Mouse (Mus musculus): Measurements from ENCODE around the gene Npm1.

Npm1 gene

DNA sequence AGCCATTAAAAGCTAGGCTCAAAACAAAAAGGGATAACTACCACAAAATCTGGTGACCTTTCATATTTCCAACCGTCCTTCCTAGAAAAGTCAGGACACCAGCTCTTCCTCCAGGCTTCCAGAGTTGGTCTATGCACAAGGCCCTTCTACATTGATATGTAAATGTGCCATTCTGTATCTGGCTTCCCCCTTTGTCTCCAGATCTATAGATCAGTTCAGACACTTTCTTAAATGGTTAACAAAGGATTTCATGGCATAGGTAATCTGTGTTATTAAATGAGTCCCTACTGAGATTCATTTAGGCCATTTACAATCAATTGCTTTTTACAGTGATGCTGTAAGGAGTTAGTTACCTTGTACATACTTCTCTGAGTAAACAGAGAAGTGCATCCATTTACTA, 16.8 kb upstream of the Npm1 start:
- no peak for DNase-seq

DNA sequence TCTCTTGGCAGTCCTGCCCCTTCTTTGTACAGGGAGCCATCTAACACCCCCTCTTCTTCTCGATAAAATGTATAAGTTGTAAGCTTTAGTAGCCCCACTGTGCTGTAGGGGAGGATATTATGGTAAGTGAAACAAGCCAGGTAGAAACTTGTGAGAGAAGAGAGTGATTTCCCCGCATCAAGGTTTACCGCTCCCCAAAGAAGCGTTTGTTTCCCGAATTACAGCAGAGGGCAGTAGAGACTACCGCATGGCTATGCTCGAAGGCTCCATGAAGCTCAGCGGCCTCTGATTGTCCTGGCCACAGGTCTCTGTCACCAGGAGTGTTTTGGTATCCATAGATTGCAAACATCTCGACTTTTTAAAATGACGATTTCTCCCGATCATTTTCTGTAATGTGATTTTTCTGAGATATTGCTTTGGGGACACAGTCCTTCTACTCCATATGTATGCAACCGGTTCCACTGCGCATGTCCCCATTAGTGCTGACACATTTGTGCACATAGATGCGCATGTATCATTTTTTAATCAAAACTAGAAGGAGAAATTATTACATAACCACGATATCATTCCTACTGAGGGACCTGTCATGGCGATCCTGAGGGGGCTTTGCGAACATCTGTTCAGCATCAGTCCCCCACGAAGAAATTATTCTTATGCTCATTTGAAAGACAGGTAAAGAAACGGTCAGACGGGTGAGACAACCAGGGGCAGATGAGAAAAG, 13.7 kb upstream of the Npm1 start:
- DNase-seq, result no peak

DNA sequence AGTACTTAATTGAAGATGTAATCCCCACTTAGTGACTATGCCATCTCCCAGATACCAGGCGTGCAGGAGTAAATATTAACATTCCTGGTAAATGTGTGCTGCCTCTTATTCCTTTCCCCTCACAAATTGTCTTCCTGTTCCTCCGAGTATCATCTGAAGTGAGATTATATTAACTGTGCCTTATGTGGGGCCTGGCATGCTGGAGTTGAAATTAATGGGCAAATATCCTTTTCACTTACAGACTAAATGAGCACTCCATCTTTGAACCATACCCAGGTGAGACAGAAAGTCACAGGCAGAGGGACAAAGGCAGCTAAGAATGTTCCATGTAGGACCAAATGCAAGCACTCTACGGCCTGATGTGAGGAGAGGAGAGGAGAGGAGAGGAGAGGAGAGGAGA, 12.8 kb upstream of the Npm1 start:
- no peak for DNase-seq

DNA sequence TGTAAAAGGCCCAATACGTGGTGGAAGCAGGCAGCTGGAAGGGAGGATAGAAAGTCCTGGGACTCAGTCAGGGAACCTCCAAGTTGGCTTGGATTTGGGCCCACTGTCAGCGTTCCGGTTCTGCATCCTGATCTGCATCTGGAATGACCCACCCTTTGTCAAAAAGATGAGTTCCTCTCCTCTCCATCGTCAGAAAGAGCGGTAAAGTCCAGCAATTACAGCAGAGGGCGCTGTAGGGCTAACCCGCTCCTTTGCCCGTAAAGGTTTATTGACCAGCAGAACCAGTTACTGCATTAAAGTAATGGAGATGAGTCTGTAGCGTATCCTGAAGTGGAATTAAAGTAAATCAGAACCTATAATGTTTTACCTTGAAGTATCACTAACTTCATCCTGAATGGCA, 7.5 kb upstream of the Npm1 start:
- DNase-seq, result peak; percentile 53

DNA sequence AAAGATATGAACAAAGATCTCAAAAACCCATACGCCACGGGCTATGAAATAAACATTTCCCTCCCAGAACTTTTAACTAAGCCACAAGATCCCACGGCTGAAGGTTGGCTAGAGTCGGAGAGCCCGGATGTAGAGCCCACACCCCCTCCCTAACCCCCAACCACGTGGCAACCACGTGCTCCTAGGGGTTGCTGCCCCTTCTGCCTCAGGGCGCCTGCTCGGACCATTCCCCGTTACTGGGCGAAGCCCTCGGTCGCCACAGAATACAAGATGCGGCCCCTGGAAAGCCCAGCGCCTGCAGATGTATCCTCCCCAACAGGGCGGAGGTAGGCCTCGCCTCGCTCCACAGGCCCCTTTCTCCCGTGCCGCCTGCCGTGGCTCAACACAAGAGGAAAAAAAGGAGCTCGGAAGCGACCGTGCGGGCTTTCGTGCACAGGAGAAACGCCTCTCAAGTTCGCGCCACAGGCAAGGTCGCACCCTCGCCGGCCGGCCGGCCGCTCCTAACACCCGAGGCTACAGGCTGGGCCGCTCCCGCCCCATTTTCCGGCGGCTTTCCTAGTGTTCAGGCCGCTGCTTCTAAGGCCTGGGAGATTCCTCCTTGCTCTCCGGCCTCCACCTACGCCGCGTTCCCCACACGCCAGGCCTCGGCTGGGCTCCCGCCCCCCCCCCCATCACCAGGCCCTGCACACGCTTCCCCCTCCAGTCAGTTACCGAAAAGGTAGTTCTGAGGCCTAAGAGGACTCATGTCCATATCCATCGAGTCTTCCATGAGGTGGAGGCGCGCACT, 602 bp downstream of the Npm1 start:
- peak; percentile 71 for DNase-seq

DNA sequence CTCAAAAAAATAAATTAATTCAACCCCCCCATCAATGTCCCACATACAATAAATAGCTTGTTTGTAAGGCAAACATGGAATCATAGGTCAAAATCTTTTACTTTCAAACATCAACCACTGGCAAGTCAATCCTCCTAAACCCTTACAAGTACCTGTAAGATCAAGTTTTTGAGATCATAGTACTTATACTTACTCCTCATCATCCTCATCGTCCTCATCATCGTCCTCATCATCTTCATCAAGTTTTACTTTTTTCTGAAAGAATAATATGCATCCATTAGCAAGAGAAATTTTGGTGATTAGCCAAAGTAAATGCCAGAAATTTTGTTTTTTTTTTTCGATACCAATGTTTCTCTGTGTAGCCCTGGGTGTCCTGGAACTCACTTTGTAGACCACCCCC, 3.3 kb downstream of the Npm1 start:
- no peak for DNase-seq

DNA sequence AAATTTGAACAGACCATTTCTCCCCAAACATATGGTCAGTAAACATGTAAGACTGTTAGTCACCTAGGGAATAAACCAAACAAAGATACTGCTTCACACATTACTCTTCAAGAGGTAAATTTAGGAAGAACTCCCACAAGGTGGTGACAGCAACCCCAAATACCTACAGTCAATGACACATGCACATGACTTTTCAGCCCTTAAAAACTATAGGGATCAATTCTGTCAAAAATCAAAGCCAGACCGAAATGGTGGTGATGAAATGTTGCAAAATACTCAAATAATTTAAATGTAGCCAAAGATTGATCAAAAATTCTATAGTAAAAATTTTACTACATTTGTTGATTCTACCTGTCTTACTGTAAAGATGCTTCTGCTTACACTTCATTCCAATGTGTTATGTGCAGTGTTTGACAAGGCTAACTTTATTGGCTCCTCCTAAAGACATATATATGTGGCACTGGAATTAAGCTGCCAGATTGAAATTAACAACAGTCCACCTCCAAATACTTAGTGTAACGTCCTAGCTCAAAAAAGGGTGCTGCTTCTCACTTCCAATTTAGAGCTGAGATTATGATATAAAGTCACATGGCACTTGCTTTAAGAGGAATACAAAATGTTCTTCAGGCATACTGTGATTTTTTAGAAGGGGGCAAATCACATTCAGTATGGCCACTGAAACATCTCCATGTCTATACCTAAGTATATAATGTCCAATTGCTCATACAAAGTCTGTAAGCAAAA, 5.4 kb downstream of the Npm1 start:
- DNase-seq, result no peak

DNA sequence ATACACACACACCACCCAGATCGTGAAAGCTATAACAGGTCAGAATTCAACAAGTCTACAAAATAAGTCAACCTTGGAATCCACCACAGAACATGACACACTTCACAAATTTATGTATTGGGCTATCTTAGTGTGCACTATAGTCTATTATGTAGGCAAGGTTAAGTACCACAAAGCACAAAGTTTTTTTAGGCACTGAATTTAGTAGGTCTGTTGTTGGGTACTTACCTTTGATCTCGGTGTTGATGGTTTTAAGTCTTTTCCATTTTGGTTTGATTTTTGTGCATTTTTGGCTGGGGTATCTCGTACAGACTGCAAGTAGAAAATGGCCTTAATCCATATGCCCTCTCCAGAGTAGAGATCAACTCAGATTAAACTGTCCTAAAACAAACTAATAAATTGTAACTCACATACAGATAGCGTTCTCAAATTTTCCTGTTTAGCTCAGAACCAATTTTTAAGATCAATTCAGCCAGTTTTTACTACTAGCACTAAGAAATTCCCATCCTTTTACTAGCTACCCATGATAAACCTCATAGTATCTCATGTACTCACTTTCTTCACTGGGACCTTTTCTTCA, 6.5 kb downstream of the Npm1 start:
- DNase-seq, result no peak

DNA sequence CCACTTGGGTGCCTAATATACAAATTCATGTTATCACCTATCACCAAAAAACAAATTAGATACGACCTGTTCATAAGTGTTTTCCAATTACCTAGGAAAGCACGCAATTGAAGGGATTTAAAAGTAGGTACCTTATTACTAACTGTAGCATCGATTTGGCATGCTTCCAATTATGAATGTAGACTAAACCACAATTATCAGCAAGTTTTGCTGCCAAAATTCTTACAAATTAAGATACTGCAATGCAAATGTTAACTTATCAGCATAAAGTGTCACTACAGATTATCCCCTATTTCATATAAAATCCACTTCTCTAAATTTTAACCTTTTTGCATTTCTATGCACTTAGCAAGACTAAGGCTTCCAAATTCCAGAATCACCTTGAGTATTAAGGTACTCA, 8.5 kb downstream of the Npm1 start:
- no peak for DNase-seq

DNA sequence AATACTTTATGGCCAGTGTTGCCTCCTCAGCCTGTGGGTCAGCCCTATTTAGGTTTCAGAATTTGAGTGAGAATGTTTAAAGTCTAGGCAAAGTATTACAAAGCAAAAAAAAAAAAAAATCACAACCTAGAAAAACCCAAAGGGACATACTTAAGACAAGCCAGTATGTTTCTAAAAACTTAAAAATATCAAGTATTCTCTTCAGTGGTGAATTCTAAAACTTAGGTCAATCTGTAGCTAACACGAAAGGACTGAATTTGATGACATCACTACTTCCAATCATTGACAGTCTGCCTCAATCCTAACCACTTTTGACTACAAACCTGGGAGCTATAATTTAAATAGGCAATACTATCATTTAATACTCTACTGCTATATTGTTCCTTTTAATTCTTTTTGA, 10.0 kb downstream of the Npm1 start:
- DNase-seq, result no peak

DNA sequence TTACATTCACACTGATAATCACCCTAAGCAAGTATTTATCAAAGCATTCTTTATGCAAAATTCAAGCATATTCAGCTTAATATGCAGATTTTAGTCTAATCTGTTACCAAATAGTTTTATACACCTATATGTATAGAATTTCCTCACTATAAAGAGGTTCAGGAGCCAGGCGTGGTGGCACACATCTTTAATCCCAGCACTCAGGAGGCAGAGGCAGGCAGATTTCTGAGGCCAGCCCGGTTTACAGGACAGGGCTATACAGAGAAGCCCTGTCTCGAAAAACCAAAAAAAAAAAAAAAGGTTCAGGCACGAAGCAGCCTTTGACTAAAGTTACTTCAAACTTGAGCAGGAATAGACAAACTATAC, 11.2 kb downstream of the Npm1 start:
- DNase-seq, result no peak

DNA sequence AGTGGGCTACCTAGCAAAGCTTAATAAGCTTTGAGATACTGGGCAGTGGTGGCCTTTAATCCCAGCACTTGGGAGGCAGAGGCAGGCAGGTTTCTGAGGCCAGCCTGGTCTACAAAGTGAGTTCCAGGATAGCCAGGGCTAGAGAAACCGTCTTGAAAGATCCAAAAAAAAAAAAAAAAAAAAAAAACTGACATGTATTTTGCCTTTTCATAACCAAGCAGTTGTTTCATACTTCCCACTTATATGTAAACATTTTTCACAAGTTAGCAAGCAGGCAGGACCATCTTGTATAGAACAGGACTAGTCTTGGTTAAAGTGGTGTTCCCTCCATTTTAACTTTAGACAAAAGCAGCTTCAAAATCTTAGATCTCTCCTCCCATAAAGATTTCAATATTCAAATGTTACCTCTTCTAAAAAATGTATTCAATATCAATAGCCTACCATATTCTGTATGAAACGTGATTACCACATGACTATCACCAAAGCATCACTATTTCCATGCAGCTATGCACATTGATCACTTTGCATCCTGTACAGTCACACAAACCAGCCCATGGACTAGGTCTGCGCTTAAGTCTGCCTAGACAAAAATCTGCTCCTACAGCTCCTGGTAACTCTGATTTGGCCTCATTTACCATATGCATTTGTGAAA, 11.8 kb downstream of the Npm1 start:
- DNase-seq, result no peak

DNA sequence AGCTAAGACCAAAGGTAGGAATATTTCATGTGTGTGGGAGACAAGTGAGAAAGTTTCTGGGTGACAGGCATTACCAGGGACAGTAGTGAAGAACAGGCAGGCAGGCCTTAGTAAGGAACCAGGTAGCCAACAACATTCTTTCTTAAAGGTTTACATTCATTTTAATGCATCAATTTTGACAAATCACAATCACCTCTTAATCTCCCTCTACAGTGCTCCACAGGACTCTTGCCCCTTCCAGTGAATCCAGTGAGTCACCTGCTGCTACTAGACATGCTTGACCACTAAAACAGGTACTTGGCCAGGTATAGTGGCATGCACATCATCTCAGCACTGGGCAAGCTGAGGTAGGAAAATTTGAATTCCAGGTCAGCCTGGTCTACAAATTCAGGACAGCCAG, 12.6 kb downstream of the Npm1 start:
- no peak for DNase-seq

DNA sequence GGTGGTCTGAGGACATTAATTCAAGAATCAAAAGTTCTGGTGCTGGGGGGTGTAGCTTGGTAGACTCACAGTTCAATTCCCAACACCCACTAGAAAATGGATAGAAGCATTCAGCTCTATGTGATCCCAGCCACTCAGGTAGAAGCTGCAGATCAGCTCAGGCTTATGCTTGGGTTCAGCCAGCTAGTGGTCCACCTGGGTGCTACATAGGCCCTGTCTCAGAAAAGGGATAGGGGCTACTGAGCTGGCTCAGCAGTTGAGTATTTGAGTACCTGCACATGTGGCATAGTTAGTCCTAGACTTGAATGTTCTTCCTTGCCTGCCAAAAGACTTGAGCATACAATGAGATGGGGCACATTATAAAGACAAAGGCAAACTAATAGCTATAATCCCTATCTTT, 13.6 kb downstream of the Npm1 start:
- DNase-seq, result no peak

DNA sequence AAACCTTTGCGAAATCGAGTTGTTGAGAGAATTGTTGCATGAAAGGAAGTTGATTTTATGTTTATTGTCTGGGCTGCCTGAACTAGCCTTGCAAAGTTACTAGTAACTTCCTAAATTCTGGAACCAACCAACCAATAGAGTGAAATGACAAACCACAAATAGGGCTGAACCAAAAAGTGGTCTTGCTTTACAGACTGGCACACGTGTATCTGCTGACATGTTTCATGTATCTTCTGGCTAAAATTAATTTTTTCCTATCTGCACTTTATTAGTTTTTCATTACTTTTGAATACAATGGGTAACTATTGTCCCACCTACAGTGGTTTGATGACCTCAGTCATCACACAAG, 13.9 kb downstream of the Npm1 start:
- DNase-seq, result no peak

DNA sequence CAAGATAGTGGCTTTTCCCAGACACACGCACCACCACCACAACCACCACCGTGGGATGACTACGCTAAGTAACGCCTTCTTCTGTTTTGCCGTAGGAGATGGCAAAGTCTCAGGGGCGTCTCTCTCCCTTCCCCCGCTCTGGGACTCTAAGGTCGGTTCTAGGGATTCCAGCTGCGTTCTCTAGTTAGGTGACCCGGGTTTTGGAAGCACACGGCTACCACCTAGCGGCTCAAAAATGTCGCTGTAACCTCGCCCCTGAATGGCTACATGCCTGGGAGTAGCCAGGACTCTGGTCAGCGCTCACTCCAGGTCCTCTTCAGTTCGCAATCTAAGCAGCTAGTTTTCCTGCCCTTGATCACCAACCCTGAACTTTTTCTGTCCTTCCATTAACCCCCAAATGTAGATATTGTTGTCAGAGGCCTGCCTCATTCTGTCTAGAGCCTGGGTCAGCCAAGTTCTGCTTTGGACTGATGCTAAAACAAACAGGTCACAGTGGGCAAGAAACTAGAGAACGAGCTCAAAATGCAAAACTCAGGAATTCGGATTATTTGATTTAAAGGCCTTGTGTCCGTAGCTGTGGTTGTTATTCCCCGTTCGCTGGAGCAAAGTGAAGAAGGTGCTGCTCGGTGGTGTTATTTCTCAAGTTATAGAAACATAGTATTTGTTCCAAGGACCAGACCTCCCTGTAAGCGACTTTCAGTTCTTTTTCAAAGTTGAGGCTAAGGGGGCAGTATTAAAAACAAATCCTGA, 14.5 kb downstream of the Npm1 start:
- DNase-seq, result peak; percentile 65

DNA sequence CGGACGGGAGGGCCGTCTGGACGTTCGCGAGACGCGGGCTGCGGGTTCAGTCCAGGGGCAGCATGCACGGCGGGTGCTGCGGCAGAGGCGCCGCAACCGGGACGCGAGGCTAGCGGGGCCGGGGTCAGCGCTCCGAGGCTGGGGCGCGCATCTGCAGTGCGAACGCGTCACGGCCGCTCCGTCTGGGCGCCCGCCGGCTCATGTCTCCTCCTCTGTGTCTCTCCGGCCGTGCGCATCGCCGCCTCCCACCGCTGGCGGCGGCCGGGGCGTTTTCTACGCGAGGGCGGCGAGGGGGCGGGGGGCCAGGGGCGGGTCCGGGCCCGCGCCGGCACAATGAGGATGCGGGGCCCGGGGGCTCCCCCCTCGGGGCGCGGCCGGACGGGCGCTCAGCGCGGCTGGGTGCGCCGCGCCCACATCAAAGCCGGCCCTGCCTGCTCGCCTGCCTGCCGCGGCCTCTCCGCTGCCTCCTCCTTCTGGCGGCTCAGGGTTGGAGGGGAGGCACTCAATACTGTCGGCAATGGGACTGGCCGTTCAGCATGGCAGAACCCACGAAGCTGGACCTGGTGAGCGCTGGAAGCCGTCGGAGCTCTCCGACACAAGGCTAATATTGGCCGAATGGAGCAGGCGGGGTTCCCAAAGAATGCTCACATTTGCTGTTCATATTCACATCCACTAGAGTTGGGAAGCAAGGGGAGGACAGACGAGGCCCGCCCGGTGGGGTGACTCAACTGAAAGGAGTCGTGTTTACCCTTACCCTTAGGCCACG, 15.3 kb downstream of the Npm1 start:
- DNase-seq, result no peak

DNA sequence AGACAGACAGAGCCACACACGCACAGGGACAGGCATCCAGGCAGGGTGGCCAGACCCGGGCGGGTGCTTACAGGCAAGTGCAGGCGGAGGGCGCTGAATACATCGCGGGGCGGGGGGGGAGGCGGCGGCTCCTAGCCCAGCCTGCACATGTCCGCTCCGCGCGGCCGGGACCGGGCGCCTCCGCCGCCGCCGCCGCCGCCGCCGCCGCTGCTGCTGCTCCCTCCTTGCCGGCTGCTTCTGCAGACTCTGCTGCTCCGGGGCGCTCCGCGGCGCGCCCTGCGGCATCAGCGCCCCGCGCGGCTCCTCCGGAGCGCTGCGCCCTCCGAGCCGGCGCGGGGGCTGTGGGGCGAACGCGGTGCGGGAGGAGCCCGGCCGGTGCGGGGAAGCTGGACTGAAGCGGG, 15.8 kb downstream of the Npm1 start, which contains the start of gene Fgf18:
TSS of gene Fgf18 (minus strand) at position 230 of the 401 bp plus-strand sequence.
- peak; percentile 61 for DNase-seq

DNA sequence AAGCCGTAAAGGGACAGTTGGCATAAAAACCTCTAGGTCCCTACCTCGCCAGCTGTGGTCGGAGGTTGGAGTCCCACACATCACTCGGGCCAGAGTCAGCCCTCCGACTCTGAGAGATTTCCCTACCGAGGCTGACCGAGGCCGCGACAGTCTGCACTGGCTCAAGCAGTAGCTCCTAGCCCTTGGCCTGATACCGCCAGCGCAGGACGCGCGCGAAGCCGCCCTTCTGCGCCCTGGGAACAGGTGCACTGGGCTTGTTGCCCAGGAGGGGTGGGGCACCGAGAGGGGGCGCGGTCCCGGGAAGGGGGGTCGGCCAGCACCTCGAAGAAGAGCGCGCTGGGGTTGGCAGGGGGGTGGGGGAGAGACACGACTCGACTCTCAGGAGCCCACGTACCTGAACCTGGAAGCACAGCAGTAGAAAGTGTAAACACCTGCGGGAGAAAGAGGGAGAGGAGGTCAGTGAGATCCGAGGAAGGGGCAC, 16.3 kb downstream of the Npm1 start:
- peak; percentile 51 for DNase-seq

DNA sequence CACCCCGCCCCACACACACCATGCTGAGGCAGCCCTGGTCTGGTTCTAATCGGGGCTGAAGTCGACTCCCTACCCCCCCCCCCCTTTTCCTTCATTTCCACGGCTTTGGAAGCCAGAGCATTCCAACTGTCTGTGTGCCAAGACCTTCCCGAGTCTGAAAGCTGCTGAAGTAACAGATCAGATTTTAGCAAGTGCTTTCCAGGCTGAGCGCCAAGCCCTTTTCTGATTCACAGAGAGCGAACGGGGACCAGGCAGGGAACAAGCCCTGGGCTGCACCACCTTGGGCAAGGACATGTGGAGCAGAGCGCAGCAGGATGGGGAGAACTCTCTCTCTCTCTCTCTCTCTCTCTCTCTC, 16.9 kb downstream of the Npm1 start:
- peak; percentile 91 for DNase-seq
